Mouse (Mus musculus) liver (tissue): Measurements from ENCODE around the gene Gpr62.

ENCODE experiments used
- DNase-seq: peaks from one replicate; pipeline ENCODE4 v3.0.0-alpha.2; 2020; ENCODE audit warnings: mixed read lengths

The Gpr62 gene

DNA sequence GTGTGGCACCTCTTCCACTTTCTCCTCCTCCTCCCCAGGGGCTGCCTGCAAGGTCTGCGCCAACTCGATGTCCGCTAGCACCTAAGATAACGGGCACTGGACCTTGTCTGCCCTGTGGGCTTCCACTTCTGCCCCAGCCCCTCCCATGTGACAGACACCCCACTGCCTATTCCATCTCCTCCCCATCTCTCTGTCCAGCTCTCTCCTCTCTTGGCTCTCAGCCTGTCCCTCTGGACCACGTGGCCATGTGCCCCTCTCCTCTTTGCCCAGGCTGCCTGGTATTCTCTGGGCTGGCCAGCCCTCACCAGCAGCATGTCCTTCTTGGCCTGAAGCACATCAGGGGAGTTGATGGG, 8.0 kb upstream of the Gpr62 start:
- no peak for DNase-seq

- no peak for DNase-seq
Observed at GRCm38 (mm10) chr9:106473081-106473752, 7.5 kb upstream of the Gpr62 start.

DNA sequence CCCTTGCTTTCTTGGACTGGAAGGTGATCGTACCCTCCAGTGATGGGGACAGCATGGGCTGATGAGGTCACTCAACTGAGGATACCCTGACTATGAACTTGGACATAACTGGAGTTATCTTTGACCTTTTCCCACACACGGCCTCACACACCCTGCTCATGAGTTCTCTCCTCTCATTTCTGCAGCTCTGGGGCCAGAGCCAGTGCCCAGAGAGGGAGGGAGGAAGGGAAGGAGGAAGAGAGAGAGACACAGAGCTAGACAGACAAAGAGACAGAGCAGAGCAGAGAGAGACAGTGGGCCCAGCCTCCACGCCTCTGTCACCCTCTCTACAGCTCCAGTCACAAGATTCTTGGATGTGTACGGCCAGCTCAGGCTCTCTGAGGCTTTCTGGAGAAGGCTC, 6.6 kb upstream of the Gpr62 start:
- no peak for DNase-seq

- DNase-seq: peak; percentile 42
Observed at GRCm38 (mm10) chr9:106471892-106472291, 6.2 kb upstream of the Gpr62 start.

GRCm38 (mm10) chr9:106470991-106471750, 5.4 kb upstream of the Gpr62 start:
- DNase-seq: no peak

DNA sequence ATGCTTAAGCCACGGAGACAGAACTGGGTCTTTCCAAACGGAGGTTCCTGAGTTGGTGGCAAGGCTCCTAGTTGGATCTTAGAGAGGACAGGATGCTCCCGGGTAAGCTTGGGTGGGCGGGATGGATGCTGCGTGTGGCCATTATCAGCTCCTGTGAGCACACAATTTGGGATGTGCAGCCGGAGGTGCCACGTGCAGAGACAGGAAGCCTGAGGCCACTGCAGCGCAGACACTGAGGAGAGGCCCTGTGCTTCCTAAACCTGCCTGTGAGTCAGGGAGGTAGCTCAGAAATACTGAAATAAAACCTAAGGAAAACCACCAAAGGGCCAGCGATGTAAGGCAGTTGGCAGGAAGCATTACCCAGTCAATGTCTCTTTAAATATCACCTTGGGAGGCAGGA, 4.0 kb upstream of the Gpr62 start:
- DNase-seq: no peak

DNA sequence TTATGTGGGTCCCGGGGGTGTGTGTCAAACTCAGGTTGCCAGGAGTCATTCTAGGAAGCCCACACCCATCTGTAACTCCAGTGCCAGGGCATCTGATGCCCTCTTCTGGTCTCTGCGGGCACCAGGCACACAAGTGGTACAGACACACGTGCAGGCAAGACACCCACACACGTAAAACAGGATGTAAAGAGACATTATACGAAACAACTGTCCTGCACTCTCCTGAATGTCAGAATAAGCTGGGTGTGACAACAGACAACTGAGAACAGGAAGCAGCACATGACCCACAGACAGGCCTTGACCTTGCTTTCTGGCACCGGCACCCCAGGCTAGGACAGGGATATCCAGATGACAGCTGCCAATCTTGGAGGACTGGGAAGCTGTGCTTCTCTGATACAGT, 3.6 kb upstream of the Gpr62 start:
- no peak for DNase-seq

DNA sequence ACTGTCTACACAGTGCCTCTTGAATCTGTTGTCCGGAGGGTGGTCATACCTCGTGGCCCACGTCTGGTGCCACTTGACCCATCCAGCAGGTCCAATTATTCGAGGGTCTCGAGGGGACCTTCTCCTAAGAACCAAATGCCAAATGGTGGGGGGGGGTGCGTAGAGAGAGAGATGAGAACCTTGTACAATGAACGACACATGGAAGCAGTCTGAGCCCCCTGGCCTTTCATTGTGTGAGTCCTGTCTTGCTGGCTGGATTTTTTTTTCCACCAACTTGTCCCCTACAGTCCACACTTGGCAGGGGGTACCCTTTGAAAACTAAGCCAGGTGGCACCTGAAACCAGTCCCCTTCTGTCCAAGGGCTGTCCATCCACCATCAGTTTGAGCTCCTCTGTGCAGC, 2.0 kb upstream of the Gpr62 start:
- DNase-seq: no peak

GRCm38 (mm10) chr9:106466721-106467120, 983 bp upstream of the Gpr62 start:
- no peak for DNase-seq

GRCm38 (mm10) chr9:106464751-106465541, 792 bp downstream of the Gpr62 start:
- peak; percentile 45 for DNase-seq

DNA sequence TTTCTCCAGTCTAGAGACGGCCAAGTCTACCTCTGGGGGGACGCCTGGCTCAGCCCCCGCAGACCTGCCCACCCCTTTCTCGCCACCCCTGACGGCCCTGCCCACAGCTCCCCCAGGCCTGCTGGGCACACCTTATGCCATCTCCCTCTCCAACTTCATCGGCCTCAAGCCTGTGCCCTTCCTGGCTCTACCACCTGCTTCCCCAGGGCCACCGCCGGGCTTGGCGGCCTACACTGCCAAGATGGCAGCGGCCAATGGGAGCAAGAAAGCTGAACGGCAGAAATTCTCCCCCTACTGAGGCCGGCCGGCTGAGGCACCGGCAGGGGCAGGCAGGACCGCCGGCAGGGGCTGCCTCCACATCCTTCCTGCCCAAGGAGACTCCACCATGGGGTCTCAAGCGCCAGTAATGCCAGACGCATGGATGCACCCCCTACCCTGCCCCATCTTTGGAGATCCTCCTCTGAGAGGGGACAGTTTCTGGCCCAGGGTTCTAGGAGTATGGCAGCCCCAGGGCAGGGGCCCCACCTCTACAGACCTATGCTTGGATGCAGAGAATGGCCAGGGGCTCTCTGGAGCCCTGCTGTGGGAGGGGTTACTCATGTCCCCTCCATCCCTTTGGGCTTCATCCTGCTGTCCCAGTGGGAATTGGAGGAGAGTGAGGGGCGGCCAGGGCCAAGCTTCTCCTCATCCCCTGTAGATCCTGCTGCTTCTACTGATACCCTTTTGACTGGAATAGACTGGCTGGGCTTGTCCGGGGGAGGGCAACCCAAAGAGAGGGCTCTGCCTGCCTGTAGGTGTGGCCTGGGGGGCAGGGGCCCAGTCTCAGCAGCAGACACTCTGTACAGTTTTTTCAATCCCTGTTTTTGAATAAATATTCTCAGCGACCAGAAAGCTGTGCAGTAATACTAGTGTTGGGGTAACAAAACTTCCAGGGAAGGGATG, 2.3 kb downstream of the Gpr62 start:
- no peak for DNase-seq

GRCm38 (mm10) chr9:106462430-106462800, 3.3 kb downstream of the Gpr62 start:
- DNase-seq: no peak

DNA sequence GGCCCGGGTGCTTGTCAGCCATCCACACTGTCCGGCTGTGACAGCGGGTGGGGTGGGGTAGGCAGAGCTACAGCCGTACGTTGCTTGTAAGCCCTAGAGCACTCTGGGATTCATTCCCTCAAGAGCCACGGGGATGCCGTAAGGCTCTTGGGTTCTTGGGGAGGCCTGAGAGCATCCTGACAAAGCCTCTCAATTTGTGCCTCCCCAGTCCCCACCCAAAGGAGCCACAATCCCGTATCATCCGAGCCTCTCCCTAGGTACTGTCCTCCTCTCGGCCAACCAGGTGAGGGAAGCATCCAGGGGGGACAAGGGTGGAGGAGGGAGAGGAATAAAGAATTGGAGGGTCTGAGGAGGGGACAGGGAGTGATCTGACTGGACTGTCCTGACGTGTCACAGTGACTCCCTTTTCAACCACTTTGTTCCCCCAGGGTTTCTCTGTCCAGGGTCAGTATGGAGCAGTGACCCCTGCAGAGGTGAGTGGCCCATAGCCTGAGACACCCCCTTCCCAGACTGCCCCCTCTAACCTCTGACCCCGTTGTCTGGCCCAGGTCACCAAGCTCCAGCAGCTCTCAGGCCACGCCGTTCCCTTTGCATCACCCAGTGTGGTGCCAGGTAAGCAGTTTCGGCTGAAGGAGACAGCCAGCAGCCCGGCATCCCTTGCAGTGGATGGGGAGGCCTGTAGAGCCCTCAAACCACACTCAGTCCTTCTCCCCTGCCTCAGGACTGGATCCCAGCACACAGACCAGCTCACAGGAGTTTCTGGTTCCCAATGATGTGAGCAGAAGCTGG, 3.9 kb downstream of the Gpr62 start:
- no peak for DNase-seq

DNA sequence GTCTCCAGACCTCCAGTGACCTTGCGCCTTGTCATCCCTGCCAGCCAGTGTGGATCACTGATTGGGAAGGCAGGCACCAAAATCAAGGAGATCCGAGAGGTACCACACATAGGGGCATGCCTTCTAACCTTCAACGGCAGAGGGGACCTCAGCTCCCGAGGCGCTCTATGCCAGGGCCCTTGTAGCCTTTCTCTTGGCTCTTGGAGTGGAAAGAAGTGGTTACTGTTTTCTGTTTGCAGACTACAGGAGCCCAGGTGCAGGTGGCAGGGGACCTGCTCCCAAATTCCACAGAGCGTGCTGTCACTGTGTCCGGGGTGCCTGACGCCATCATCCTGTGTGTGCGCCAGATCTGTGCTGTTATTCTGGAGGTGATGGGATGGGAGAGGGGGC, 4.7 kb downstream of the Gpr62 start:
- no peak for DNase-seq

GRCm38 (mm10) chr9:106460401-106461025, 5.2 kb downstream of the Gpr62 start:
- DNase-seq: no peak

GRCm38 (mm10) chr9:106459946-106460345, 5.8 kb downstream of the Gpr62 start:
- no peak for DNase-seq

DNA sequence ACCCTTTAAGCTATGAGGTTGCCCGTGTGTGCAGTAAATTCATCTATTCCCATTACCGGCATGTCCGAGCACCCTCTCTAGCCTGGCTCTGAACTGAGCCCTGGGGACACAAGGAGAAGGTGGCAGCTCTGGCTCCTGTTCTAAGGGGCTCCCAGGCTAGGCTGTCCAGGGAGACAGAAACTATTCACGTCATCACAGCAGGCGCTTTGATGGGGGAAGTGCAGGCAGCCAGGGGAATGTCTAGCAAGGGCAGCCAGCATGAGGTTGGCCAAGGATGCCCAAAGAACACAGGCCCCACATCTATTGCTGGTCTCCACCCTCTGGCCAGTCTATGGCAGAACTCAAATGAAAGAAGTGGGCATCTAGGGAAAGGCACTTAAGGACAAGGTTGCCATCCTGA, 7.8 kb downstream of the Gpr62 start:
- DNase-seq: no peak

- DNase-seq: no peak
Observed at GRCm38 (mm10) chr9:106457163-106457559, 8.6 kb downstream of the Gpr62 start.

- peak; percentile 41 for DNase-seq
Observed at GRCm38 (mm10) chr9:106456325-106457162, 9.2 kb downstream of the Gpr62 start.

- no peak for DNase-seq
Observed at GRCm38 (mm10) chr9:106454888-106455681, 10.7 kb downstream of the Gpr62 start.
